Mouse (Mus musculus) retina, adult 2 months (tissue): ENCODE data around the gene Tmem53.

Experiments
- DNase-seq: peaks from one replicate; pipeline ENCODE4 v3.0.0-alpha.2; 2012; ENCODE audit warnings: low read depth, low spot score

The Tmem53 gene

GRCm38 (mm10) chr4:117281090-117281845, 29.5 kb downstream of the Tmem53 start:
- DNase-seq, result no peak

- DNase-seq, result no peak
Measured at GRCm38 (mm10) chr4:117283271-117284191, 31.8 kb downstream of the Tmem53 start.

- no peak for DNase-seq
Measured at GRCm38 (mm10) chr4:117284363-117284762, 32.6 kb downstream of the Tmem53 start.

GRCm38 (mm10) chr4:117288277-117288926, 36.7 kb downstream of the Tmem53 start:
- DNase-seq, result no peak

GRCm38 (mm10) chr4:117288927-117289801, 37.4 kb downstream of the Tmem53 start:
- DNase-seq, result peak; percentile 52

- DNase-seq, result no peak
Measured at GRCm38 (mm10) chr4:117291696-117292095, 39.9 kb downstream of the Tmem53 start.

GRCm38 (mm10) chr4:117296849-117297593, 45.3 kb downstream of the Tmem53 start:
- no peak for DNase-seq

GRCm38 (mm10) chr4:117297819-117298218, 46.1 kb downstream of the Tmem53 start:
- no peak for DNase-seq

GRCm38 (mm10) chr4:117299921-117300320, 48.2 kb downstream of the Tmem53 start:
- no peak for DNase-seq

- DNase-seq, result no peak
Measured at GRCm38 (mm10) chr4:117302027-117302806, 50.5 kb downstream of the Tmem53 start.

GRCm38 (mm10) chr4:117303581-117304238, 52.0 kb downstream of the Tmem53 start:
- DNase-seq, result no peak

- DNase-seq, result no peak
Measured at GRCm38 (mm10) chr4:117304239-117305025, 52.7 kb downstream of the Tmem53 start.

- DNase-seq, result no peak
Measured at GRCm38 (mm10) chr4:117305461-117305860, 53.7 kb downstream of the Tmem53 start.

- no peak for DNase-seq
Measured at GRCm38 (mm10) chr4:117307270-117307669, 55.5 kb downstream of the Tmem53 start.

GRCm38 (mm10) chr4:117309427-117309826, 57.7 kb downstream of the Tmem53 start:
- DNase-seq, result no peak

- DNase-seq, result no peak
Measured at GRCm38 (mm10) chr4:117311891-117312290, 60.1 kb downstream of the Tmem53 start.

GRCm38 (mm10) chr4:117312416-117313084, 60.8 kb downstream of the Tmem53 start:
- DNase-seq, result no peak

- no peak for DNase-seq
Measured at GRCm38 (mm10) chr4:117313085-117313424, 61.3 kb downstream of the Tmem53 start.
